Mouse (Mus musculus) adipocyte (in vitro differentiated cells): ENCODE measurements around the gene Pga5.

ENCODE experiments used
- DNase-seq: peaks from one replicate; pipeline ENCODE4 v3.0.0-alpha.2; 2016; ENCODE audit warnings: low spot score

The Pga5 gene

DNA sequence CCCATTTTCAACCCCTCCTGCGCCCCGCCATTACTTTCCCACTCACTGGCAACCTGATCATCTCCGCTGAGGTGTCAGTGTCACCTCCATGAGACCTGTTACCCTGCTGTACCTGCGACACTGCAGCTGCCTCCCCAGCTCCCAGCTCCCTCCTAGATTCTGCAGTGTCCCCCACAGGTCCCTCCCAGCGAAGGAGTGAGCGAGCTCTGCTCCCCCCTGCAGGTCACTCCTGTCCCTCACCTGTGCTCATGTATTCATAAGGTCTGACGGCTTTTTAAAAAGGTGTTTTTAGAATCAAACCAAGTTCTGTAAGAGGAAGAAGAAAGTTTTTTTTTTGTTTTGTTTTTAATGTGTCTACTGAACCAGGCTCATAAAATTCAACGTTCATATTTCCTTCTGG lies 24.3 kb upstream of the Pga5 start:
- no peak for DNase-seq

DNA sequence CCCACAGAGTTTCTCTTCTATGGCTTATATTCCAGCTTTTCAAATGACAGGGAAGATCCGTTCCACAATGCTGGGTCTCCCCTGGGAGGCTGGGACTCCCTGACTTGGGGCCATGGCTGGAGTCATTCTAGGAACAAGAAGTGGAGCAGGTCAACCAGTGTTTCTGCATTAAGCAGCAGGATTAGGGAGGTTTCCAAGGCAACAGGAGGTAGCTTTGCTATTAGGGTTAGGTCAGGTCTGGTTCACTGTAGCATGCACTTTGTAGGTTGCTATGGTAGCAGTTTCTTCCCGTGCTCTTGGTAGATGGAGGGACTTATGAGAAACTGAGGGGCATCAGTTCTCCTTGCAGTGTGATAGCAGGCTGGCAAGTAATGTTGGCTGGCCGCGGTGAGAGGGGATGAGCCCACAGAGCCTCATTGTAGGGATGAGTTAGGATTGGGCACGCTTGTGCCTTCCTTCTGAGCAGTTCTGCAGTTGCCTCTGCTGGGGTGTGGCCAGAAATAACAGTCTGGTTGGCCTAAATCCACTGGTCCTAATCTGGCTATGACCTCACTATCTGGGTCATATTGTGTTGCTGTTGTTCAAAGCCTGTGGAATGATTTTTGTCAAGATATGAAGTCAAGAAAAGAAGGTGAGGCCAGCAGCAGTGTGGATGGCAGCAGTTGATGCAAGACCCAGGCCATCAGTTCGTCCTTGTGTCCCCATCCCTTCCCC lies 23.3 kb upstream of the Pga5 start:
- DNase-seq, result peak; percentile 87

DNA sequence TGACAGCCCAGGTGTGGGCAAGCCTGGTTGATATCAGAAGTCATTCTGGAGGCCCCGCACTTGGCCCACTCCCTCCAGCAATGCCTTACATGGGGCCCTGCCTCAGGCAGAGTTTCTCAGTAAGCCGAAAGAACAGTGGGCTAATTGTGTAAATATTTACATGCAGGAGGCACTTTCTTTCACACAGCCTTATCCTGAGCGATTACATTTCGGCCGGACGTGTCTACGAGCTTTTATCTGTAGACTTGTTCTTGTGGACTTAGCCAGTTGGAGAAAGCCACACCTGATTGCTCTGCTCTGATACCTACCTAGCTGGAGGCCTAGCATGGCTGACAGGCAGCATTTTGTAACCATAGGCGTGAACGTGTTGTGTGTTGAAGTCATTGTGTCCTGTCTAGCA lies 22.0 kb upstream of the Pga5 start:
- no peak for DNase-seq

DNA sequence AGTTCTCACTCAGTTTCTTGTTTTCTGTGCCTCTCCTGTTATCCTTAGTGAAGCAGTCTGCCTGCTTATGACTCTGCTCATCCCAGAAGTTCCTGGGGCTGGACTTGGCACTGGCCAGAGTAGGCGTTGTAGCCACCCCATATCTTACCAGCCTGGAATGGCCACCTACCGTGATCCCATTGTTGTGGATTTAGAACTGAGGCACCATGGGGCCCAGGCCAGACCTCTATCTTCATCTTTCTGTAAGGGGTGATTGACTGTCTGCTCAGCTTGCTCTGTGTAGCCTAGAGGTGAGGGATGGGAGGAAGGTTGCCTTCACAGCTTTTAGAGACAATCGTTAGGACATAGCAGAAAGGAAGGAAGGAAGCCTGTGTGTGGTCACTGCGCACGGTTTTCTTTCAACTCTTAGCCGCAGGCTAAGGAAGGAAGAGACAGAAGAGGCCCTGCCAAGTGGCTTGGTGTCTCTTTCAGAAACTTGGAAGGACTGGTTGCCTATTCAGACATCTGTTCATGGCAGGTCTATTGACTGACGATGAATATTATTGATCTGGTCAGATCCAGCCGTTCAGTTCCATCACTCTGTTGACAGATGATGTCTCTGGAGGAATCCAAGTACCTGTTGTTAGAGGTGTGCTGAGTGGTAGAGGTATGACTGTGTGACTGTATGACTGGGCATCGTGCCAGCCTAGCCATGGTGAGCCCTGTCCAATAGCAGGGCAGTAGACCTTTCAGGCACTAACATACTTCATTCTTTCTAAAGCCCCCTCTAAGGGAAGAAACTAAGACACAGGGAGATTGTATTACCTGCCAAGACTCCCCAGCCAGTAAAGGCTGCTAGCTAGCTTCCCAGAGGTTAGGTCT lies 20.5 kb upstream of the Pga5 start:
- no peak for DNase-seq

DNA sequence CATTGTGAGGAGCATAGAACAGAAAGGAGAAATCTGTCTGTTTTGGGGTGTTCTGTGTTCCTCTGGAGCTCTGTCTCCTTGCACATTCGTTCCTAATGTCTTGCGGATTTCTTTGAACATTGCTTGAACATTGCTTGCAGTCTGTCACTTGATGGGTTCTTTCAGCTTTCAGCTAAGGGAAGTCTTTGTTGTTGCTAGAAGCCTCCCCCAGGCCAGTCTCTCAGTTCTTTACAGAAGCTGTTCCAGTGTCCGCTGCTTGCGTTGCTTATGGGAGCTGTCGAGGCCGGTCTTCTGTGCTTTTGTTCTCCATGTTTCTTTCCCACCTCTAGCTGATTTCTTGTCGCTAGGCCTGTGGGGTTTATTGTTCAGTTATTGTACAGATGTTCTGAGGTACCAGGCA lies 17.9 kb upstream of the Pga5 start:
- no peak for DNase-seq

- no peak for DNase-seq
Measured at GRCm38 (mm10) chr19:10693926-10694682, 16.2 kb upstream of the Pga5 start.

DNA sequence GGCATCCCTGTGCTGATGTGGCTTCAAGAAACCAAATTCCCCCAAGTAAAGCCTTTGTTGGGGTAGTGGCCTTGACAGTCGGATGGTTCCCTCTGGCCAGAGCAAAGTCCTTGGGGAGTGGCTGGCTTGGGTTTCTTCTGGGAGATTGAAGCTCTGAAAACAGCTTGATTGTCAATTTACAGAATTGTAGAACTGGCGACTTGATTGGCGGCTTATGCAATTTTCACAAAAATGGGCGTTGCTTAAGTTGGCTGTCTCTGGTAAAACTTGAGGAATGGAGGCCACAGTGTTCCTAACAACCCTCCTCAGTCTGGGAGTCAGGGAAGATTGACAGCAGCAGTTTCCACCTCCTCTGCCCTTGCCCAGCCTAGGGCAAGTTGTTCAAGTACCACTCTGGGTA lies 14.5 kb upstream of the Pga5 start:
- DNase-seq, result peak; percentile 65

DNA sequence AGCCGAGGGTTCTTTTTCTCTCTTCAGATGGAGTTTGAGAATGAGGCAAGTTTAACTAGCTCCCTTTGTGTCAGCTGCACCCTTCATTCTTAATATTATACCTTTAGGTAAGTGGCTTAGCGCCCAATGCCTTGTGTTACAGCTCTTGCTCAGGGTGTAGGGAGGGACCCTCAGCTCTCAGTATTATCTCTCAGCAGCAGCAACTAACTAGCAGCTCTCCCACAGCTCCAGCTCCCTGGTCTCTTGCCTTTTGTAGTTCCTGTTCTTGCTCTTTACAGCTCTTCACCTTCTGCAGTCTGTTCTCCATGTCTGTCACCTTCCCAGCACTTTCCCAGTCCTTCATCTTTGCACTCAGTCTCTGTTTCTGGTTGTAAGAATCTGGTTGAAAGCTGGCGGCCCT lies 13.8 kb upstream of the Pga5 start:
- no peak for DNase-seq

DNA sequence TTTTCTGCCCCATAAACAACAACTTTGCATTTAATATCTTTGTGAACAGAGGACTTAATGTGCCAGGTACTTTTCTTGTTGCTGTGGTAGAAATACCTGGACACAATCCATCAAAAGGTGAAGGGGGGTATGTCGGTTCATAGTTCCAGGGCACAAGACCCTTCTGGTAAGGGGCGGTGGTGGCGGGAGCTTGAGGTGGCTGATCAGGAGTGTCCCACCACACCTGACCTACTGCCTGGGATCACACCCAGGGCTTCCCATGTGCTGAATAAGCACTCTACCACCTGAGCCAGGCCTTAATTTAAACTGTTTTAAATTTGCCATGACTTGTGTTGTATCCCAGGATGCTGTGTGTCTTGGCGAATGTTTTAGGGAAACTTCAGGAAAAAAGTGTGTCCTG lies 13.2 kb upstream of the Pga5 start:
- DNase-seq, result no peak

- DNase-seq, result peak; percentile 74
Measured at GRCm38 (mm10) chr19:10690336-10690735, 12.5 kb upstream of the Pga5 start.

DNA sequence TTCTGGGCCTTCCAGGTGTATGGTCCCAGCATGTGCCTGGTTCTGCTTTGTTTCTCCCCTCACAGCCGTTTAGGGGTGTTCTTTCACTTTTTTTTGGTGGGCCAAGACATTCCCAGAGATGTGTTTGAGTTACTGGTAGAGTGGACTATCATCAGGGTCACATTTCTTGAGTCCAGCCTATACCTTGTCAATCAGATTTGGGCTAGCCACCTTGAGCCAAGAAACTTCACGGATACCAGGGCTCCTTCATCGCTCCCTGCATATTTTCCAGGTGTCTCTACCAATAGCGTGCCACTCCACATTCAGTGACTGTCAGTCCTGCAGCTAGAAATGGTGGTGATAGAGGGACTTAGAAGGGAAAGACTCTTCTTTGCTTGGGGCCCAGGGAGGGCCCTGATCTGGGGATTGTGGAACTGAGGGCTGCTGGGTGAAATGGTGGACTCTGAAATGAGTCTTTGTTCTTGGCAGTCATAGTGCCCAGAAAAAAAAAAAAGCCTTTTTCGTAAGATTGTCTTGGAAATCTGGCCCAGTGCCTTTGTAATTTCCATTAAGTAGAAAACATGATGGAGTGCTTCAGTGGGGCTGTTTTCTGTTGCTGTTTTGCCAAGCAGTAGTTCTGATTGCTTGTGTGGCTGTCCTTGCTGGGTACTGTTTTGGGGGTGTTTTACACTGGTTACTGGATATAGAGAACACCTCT lies 11.7 kb upstream of the Pga5 start:
- DNase-seq, result peak; percentile 92

GRCm38 (mm10) chr19:10688537-10689352 lies 10.9 kb upstream of the Pga5 start, which contains the start of gene Vps37c:
TSS of gene Vps37c (plus strand) at chr19:10688735.
- DNase-seq, result peak; percentile 95

DNA sequence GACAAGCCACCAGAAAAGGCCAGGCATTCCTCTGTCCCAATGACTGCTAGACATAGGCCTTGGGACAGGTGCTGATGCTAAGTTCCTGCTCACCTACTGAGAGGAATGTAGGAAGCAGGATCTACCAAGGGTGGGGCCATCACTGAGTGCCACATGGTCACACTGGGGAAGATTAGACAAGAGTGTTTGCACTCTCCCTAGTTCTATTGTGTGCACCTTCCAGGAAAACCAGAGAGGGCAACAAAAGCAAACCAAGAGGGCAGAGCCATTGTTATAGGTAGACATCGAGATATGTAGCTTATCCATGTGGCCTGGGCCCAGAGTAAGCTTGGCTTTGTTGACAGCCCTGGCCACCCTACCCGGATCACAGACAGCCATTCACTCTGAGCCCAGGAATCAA lies 7.9 kb upstream of the Pga5 start:
- DNase-seq, result no peak

- DNase-seq, result no peak
Measured at GRCm38 (mm10) chr19:10685081-10685480, 7.2 kb upstream of the Pga5 start.

DNA sequence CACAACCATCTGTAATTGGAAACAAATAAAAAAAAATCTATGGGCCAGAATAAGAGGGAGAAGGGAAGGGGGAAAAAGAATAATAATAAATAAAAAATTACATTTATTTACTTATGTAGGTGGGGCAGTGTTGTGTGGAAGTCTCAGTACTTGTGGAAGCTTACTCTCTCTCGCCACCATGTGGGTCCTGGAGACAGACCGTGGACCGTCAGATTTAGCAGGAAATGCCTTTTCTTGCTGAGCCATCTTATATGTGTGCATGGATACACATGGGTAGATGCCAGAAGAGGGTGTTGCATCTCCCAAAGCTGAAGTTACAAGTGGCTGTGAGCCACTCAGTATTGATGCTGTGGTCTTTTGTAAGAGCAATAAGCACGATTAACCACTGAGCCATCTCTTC lies 3.7 kb upstream of the Pga5 start:
- DNase-seq, result no peak

- DNase-seq, result no peak
Measured at GRCm38 (mm10) chr19:10678772-10679067, 849 bp upstream of the Pga5 start.

- no peak for DNase-seq
Measured at GRCm38 (mm10) chr19:10676656-10677055, 1.2 kb downstream of the Pga5 start.

DNA sequence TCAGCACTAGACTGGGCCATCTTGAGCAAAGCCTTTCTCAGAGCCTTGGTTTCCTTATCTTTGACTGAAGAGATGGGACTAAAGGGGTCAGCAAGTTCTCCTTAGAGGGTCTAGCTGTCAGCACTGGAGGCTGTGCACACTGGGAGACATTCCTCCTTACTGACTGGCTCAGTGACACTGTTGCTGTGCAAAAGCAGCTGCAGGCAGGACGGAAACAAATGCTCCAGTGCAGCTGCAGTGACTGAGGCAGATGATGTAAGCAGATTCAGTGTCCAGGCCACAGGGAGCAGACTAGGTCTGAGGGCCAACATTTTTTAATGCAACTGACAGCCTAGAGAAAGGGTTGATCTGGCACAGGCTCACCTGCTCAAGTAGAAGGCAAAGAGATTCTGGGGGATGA lies 4.6 kb downstream of the Pga5 start:
- no peak for DNase-seq

DNA sequence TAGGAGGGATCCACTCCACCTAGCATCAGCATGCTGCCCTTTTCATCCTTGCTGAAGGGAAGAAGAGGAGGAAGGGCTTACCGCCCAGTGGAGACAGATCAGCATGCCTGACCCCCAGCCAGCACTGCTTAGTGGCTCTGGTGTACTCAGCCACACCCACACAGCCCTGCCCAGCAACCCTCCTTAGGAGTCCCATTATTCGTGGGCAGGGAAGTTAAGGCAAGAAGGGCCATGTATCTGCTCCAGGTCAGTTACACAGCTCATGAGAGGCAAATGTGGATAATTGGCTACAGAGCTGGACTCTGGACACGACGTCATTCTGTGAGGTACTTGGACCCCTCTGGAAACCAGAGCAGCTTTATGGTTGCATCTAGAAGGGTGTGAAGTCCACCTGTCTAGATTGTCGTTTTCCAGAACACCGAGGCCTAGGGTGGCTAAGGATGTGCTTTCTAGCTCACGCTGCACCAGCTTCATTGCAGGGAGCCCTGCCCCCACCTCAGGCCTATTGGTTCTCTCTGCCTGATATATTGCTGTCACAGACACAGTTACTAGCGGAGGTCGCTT lies 5.9 kb downstream of the Pga5 start:
- no peak for DNase-seq

- DNase-seq, result no peak
Measured at GRCm38 (mm10) chr19:10671319-10671718, 6.6 kb downstream of the Pga5 start.

GRCm38 (mm10) chr19:10665499-10665898 lies 12.4 kb downstream of the Pga5 start:
- peak; percentile 76 for DNase-seq
